Mouse (Mus musculus) frontal cortex, postnatal 10 days (tissue): ENCODE measurements around the gene Ccn2.

ENCODE experiments used
- DNase-seq, 2 experiments: peaks; one replicate each; pipeline ENCODE4 v3.0.0; 2022; ENCODE audit warnings: low spot score in 2 of 2, mixed read lengths in 1 of 2

Ccn2 gene

GRCm38 (mm10) chr10:24641416-24642140 lies 46.3 kb downstream of the Ccn2 start:
- no peak for DNase-seq

- DNase-seq: no peak
Observed at GRCm38 (mm10) chr10:24642796-24643580, 47.7 kb downstream of the Ccn2 start.

- no peak for DNase-seq
Observed at GRCm38 (mm10) chr10:24645169-24645568, 49.9 kb downstream of the Ccn2 start.
